Mouse (Mus musculus): ENCODE measurements around the gene Cpne5. TPM values are rescaled to one million over a fixed set of nuclear protein-coding genes. Genes with fewer than 3 reads are reported as not detected.
A peak's percentile ranks its signal among the peaks of the same experiment; 100 is the strongest.
"Not testable (repeated sequence)": the region's sequence is repeated elsewhere in the genome, so short reads cannot be mapped to it uniquely, and the experiment has no call there.

Gene Cpne5
- polyA plus RNA-seq, 1 experiment from 2014 or later = 12.4 TPM

DNA sequence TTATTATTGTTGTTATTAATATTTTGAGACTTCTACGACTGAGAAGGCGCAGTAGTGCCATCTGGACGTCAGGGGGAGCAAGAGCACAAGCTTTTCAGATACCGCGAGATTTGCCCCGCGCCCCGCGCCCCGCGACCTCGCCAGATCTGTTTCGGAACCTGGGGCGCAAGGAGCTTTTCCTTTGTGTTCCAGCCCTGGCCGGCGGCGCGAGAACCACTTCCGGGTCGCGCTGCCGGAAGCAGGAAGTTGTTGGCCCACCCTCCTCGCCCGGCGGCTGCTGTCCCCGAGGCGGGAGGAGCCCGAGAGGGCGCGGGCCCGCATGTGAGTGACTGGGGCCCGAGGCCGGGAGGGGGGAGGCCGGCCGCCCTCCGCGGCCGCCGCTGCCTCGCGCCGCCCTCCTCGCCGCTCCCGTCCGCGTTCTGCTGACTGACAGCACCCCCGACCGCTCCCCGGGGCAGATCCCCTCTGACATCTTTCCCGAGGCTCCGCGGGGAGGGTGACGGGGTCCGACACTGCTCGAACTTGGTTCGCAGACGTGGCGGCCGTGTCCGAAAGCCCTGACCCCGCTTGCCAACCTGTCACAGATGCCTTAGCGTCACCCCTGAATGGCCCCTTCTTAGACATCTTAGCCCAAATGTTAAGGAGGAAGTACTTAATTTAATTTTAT, 30.8 kb upstream of the Cpne5 start, which contains the start of gene BC004004:
BC004004 (plus strand) TSS at position 107 of the 667 bp plus-strand sequence.
- H3K9ac ChIP-seq (ENCODE audit: low read depth, low read length) = peak within 1 kb of the TSS; percentile 90
- peak within 1 kb of the TSS; percentile 68 for H3K4me3 ChIP-seq (ENCODE audit: low read depth, low read length)
- H3K27me3 ChIP-seq (replicated peaks; ENCODE audit: control insufficient read depth, insufficient read depth, low read length) = no peaks in the 10 kb centered on the region
- 0% methylated on average over 35 of the region's 63 CpGs for WGBS
- peak; percentile 97 for DNase-seq (ENCODE audit: low spot score)
- H3K27ac ChIP-seq (replicated peaks; ENCODE audit: low read depth, low read length) = peak within 1 kb of the TSS; percentile 94
- ATAC-seq (ENCODE audit: low read depth) = peak; percentile 92
- peak within 1 kb of the TSS; percentile 75 for H3K4me2 ChIP-seq (ENCODE audit: low read depth, low read length)
- no peaks in the 10 kb centered on the region for H3K9me3 ChIP-seq (ENCODE audit: control insufficient read depth, low read length)
- H3K36me3 ChIP-seq (ENCODE audit: control insufficient read depth, insufficient read depth, low read length) = no peaks in the 10 kb centered on the region
- peaks cover 10% of the 10 kb centered on the region; the same call in 1 of the 2 replicates for H3K4me1 ChIP-seq (ENCODE audit: control insufficient read depth, insufficient read depth, low read length)

DNA sequence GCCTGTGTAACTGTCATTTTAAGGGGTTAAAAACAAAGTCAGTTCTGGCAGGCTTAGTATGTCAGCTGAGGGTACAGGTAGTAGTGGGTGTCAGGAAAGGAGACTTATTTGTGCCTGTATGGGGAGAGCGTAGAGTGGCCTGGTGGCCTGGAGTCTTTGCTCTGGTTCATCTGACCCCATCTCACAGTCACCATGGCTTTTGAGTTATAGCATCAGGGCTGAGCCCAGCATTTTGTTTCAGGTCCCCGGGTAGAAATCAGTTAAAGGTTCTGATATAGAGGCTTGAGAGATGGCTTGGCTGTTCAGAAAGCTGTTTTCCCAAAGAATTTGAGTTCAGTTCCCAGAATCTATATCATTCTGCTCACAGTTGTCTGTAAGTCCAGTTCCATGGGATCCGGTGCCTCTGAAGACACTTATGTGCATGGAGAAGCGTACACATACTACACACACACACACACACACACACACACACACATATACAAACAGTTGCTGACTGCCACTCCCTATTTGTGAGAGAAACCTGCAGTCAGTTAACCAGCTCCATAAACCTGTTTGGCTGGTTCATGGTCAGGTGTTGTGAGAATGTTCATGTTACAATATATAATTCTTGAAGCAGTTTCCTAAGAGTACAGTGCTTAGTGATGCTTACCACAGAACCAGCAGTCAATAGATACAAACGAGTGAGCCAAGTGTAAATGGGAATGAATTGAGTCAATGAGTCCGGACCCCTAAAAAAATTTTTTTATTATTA, 30.1 kb upstream of the Cpne5 start:
- Histone ChIP-seq H3K4me2 (ENCODE audit: low read depth, low read length) (peak overlapping the region; percentile 75), H3K27me3 (replicated peaks; ENCODE audit: control insufficient read depth, insufficient read depth, low read length) (no peaks in the 10 kb centered on the region), H3K27ac (replicated peaks; ENCODE audit: low read depth, low read length) (peak overlapping the region; percentile 94), H3K36me3 (ENCODE audit: control insufficient read depth, insufficient read depth, low read length) (no peaks in the 10 kb centered on the region), H3K9me3 (ENCODE audit: control insufficient read depth, low read length) (no peaks in the 10 kb centered on the region), H3K9ac (ENCODE audit: low read depth, low read length) (peak overlapping the region; percentile 90), H3K4me1 (ENCODE audit: control insufficient read depth, insufficient read depth, low read length) (peaks cover 10% of the 10 kb centered on the region; the same call in 1 of the 2 replicates), H3K4me3 (ENCODE audit: low read depth, low read length) (peak overlapping the region; percentile 68)
- 56% methylated on average over 6 of the region's 6 CpGs for WGBS
- DNase-seq (ENCODE audit: low spot score) (peak; percentile 85), ATAC-seq (ENCODE audit: low read depth) (peak; percentile 44)

DNA sequence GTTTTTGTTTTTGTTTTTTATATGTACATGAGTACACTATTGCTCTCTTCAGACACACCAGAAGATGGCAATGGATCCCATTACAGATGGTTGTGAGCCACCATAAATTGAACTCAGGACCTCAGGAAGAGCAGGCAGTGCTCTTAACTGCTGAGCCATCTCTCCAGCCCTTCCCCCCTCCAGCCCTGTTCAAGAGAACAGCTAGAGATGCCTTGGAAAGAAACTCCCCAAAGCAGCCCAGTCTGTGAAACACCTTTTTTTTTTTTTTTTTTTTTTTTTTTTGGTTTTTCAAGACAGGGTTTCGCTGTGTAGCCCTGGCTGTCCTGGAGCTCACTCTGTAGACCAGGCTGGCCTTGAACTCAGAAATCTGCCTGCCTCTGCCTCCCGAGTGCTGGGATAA, 29.1 kb upstream of the Cpne5 start:
- not testable (repeated sequence) for H3K4me2 ChIP-seq (ENCODE audit: low read depth, low read length); H3K27me3 ChIP-seq (replicated peaks; ENCODE audit: control insufficient read depth, insufficient read depth, low read length); H3K36me3 ChIP-seq (ENCODE audit: control insufficient read depth, insufficient read depth, low read length); H3K4me3 ChIP-seq (ENCODE audit: low read depth, low read length); H3K9ac ChIP-seq (ENCODE audit: low read depth, low read length); H3K27ac ChIP-seq (replicated peaks; ENCODE audit: low read depth, low read length); ATAC-seq (ENCODE audit: low read depth); H3K9me3 ChIP-seq (ENCODE audit: control insufficient read depth, low read length); DNase-seq (ENCODE audit: low spot score)
- 98% methylated on average over 2 of the region's 2 CpGs for WGBS
- H3K4me1 ChIP-seq (ENCODE audit: control insufficient read depth, insufficient read depth, low read length) = peaks cover 19% of the 10 kb centered on the region

DNA sequence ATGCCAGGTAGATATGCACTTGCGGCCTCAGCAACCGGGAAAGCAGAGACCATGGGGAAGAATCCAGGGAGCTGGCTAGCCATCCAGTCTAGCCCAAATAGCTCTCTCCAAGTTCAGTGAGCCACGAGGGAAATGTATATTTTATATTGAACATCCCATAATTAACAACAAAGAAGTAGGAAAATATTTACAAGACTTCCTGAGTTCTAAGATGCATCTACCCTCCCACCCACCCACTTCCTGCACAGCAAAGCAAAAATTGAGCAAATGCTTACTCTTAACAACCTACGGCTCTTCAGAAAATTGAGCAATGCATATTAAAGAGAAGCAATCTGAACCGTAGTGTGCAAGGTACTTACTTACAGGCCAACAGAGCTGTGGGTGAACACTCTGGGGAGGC, 26.8 kb upstream of the Cpne5 start:
- Histone ChIP-seq H3K4me3 (ENCODE audit: low read depth, low read length) (peak overlapping the region; percentile 65), H3K9ac (ENCODE audit: low read depth, low read length) (no peak overlapping the region; the same call in 1 of the 2 replicates), H3K27me3 (replicated peaks; ENCODE audit: control insufficient read depth, insufficient read depth, low read length) (no peaks in the 10 kb centered on the region), H3K9me3 (ENCODE audit: control insufficient read depth, low read length) (no peaks in the 10 kb centered on the region), H3K27ac (replicated peaks; ENCODE audit: low read depth, low read length) (peak overlapping the region; percentile 99), H3K4me1 (ENCODE audit: control insufficient read depth, insufficient read depth, low read length) (peaks cover 17% of the 10 kb centered on the region), H3K4me2 (ENCODE audit: low read depth, low read length) (peak overlapping the region; percentile 62), H3K36me3 (ENCODE audit: control insufficient read depth, insufficient read depth, low read length) (peaks cover 20% of the 10 kb centered on the region)
- WGBS = 82% methylated on average over 5 of the region's 5 CpGs
- ATAC-seq (ENCODE audit: low read depth) = no peak
- no peak for DNase-seq (ENCODE audit: low spot score)

DNA sequence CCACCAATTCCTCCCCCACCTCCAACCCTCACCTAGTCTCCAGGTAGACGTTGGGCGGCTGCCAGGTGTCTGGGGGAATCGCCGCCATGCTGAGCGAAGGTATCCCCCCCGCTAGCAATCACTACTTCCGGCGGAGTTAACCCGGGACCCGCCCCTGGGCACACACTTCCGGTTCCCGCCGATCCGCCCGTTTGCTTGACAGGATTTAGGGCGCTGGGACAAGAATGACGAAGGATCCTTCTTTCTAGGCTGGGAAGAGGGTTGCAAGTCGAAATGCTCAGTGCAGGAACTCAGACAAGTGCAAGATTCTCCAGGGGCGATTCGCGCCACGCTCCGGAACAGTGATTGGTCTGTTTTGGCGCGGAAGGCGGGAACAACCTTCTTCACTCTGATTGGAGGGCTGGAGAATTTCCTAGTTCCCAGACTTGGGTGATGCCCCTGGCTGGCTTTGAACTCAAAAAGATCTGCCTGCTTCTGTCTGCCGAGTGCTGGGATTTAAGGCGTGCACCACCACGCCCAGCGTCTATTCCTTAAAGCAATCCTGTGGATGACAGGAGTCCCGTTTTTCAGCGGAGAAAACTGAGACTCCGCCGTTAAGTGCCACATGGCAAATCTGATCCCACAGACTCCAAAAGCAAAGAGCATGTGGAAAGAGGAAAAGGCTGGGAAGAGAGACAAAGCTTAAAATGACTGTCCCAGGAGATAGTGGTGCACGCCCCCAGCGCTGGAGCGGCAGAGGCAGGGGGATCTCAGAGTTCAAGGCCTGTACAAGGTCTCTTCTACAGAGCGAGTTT, 26.1 kb upstream of the Cpne5 start, which contains the start of gene Ppil1:
Ppil1 (minus strand) TSS at position 347 of the 794 bp plus-strand sequence.
- ATAC-seq (ENCODE audit: low read depth) (peak; percentile 60), DNase-seq (ENCODE audit: low spot score) (peak; percentile 92)
- peak within 1 kb of the TSS; percentile 99 for H3K27ac ChIP-seq (replicated peaks; ENCODE audit: low read depth, low read length)
- H3K4me3 ChIP-seq (ENCODE audit: low read depth, low read length) = peak within 1 kb of the TSS; percentile 65
- 8% methylated on average over 38 of the region's 38 CpGs for WGBS
- H3K9ac ChIP-seq (ENCODE audit: low read depth, low read length) = peak within 1 kb of the TSS; percentile 76
- peaks cover 27% of the 10 kb centered on the region for H3K36me3 ChIP-seq (ENCODE audit: control insufficient read depth, insufficient read depth, low read length)
- peaks cover 13% of the 10 kb centered on the region for H3K4me1 ChIP-seq (ENCODE audit: control insufficient read depth, insufficient read depth, low read length)
- H3K9me3 ChIP-seq (ENCODE audit: control insufficient read depth, low read length) = no peaks in the 10 kb centered on the region
- H3K27me3 ChIP-seq (replicated peaks; ENCODE audit: control insufficient read depth, insufficient read depth, low read length) = no peaks in the 10 kb centered on the region
- H3K4me2 ChIP-seq (ENCODE audit: low read depth, low read length) = peak within 1 kb of the TSS; percentile 62

DNA sequence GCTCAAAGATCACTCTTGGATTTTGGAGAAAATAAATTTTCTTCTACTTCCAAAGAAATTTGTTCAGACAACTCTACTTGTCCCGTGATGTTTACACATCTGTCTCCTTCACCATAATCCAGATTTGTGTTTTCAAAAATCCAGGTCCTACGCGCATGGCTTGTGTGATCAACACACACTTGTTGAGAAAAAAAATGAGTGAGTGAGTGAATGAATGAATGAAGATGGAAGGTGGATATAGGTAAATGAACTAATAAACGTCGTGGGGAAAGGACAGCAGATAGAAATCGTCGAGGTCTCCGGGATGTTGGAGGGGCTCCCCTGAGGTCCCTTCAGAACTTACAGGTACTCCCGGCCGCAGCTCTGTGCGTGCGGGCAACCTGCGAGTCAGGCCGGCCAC, 25.4 kb upstream of the Cpne5 start:
- no peaks in the 10 kb centered on the region for H3K9me3 ChIP-seq (ENCODE audit: control insufficient read depth, low read length)
- H3K4me3 ChIP-seq (ENCODE audit: low read depth, low read length) = peak overlapping the region; percentile 65
- DNase-seq (ENCODE audit: low spot score) (no peak), ATAC-seq (ENCODE audit: low read depth) (no peak)
- H3K27ac ChIP-seq (replicated peaks; ENCODE audit: low read depth, low read length) = peak overlapping the region; percentile 99
- peaks cover 34% of the 10 kb centered on the region for H3K36me3 ChIP-seq (ENCODE audit: control insufficient read depth, insufficient read depth, low read length)
- WGBS = under 1% methylated on average over 13 of the region's 14 CpGs
- peaks cover 13% of the 10 kb centered on the region for H3K4me1 ChIP-seq (ENCODE audit: control insufficient read depth, insufficient read depth, low read length)
- no peaks in the 10 kb centered on the region for H3K27me3 ChIP-seq (replicated peaks; ENCODE audit: control insufficient read depth, insufficient read depth, low read length)
- H3K9ac ChIP-seq (ENCODE audit: low read depth, low read length) = peak overlapping the region; percentile 76
- H3K4me2 ChIP-seq (ENCODE audit: low read depth, low read length) = peak overlapping the region; percentile 62

DNA sequence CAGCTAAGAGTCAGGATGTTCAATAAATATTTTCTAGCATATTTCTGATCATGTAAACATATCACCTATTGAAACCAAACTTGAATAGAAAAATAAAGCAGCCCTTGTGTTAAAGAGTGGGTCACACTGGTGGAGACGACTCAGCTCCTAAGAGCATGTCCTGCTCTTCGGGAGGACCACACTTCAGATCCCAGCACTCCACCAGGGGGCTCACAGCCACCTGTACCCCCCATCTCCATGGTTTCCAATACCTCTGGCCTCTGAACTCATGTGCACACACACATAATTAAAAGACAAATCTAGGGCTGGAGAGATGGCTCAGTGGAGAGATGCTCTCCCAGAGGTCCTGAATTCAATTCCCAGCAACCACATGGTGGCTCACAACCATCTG, 24.3 kb upstream of the Cpne5 start:
- Histone ChIP-seq H3K4me2 (ENCODE audit: low read depth, low read length) (peak overlapping the region; percentile 62), H3K4me3 (ENCODE audit: low read depth, low read length) (no peak overlapping the region), H3K36me3 (ENCODE audit: control insufficient read depth, insufficient read depth, low read length) (peaks cover 45% of the 10 kb centered on the region), H3K4me1 (ENCODE audit: control insufficient read depth, insufficient read depth, low read length) (peaks cover 13% of the 10 kb centered on the region), H3K27ac (replicated peaks; ENCODE audit: low read depth, low read length) (no peak overlapping the region), H3K27me3 (replicated peaks; ENCODE audit: control insufficient read depth, insufficient read depth, low read length) (no peaks in the 10 kb centered on the region), H3K9me3 (ENCODE audit: control insufficient read depth, low read length) (no peaks in the 10 kb centered on the region), H3K9ac (ENCODE audit: low read depth, low read length) (peak overlapping the region; percentile 76; the same call in 1 of the 2 replicates)
- WGBS = 44% methylated on average over 2 of the region's 2 CpGs
- ATAC-seq (ENCODE audit: low read depth) = no peak
- no peak for DNase-seq (ENCODE audit: low spot score)

DNA sequence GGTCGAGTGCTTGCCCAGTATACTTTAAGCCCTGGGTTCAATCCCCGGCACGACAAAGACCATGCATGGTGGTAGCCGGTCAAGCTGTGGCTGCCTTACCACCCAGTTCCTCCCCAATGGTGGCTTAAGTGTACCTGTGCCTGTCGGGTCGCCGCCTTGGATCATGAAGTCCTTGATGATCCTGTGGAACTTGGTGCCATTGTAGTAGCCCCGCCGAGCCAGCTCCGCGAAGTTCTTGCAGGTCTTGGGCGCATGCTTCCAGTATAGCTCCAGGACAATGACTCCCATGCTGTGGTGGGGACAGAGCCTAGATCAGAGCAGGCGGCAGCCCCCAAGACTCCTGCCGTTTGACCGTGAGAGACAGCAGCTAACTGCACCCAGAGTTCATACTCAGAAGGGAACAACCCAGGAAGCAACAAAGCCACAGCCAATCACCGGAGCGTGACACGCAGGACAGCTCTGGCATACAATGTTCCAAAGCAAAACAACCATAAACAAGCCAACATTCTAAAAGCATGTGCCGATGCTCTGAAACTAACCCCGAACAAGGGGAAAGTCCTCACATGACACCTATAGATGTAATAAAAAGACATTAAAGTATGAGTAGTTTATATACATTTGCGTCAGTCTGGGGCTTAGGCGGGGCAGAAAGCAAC, 23.8 kb upstream of the Cpne5 start:
- Histone ChIP-seq H3K4me3 (ENCODE audit: low read depth, low read length) (no peak overlapping the region), H3K4me2 (ENCODE audit: low read depth, low read length) (peak overlapping the region; percentile 62; the same call in 1 of the 2 replicates), H3K9ac (ENCODE audit: low read depth, low read length) (no peak overlapping the region; the same call in 1 of the 2 replicates), H3K36me3 (ENCODE audit: control insufficient read depth, insufficient read depth, low read length) (peaks cover 49% of the 10 kb centered on the region), H3K9me3 (ENCODE audit: control insufficient read depth, low read length) (no peaks in the 10 kb centered on the region), H3K27me3 (replicated peaks; ENCODE audit: control insufficient read depth, insufficient read depth, low read length) (no peaks in the 10 kb centered on the region), H3K4me1 (ENCODE audit: control insufficient read depth, insufficient read depth, low read length) (peaks cover 13% of the 10 kb centered on the region), H3K27ac (replicated peaks; ENCODE audit: low read depth, low read length) (no peak overlapping the region; the same call in 1 of the 2 replicates)
- 93% methylated on average over 22 of the region's 22 CpGs for WGBS
- ATAC-seq (ENCODE audit: low read depth) (no peak), DNase-seq (ENCODE audit: low spot score) (no peak)

Data from embryonic facial prominence, embryonic 14.5 days (tissue).